Mouse (Mus musculus) cortical plate, adult 2 months (tissue): Measurements from ENCODE around the gene Tmem167b.

Source experiments
- CTCF ChIP-seq: fragments of 200-500 bp; IDR thresholded peaks from 2 replicates; pipeline ENCODE4 v1.5.1; 2011; ENCODE audit warnings: mild to moderate bottlenecking, control low read depth, low read length; ENCODE audit not compliant: insufficient read depth; ENCODE audit errors: extremely low read depth
- POLR2A ChIP-seq: fragments of 200-500 bp; IDR thresholded peaks from 2 replicates; pipeline ENCODE4 v1.6.1; 2011; ENCODE audit warnings: mild to moderate bottlenecking, low read length, control low read depth; ENCODE audit not compliant: insufficient read depth; ENCODE audit errors: extremely low read depth

- TF ChIP-seq POLR2A (no peak), CTCF (no peak)
Measured at GRCm38 (mm10) chr3:108574018-108574417, 11.8 kb upstream of the Tmem167b start.
